Mouse (Mus musculus): ENCODE results near the gene St6galnac3.

- TF ChIP-seq POLR2A (IDR thresholded peaks at IDR 0.05; ENCODE audit: borderline replicate concordance, extremely low read depth, low read depth, low read length) (no peak), CTCF (IDR thresholded peaks at IDR 0.05; ENCODE audit: insufficient read depth, low read length) (no peak)
These were observed 31.6 kb upstream of the St6galnac3 start for GRCm38 (mm10) chr3:153756500-153756996.

Data from lung, adult 2 months (tissue).